In the genomic region with DNA sequence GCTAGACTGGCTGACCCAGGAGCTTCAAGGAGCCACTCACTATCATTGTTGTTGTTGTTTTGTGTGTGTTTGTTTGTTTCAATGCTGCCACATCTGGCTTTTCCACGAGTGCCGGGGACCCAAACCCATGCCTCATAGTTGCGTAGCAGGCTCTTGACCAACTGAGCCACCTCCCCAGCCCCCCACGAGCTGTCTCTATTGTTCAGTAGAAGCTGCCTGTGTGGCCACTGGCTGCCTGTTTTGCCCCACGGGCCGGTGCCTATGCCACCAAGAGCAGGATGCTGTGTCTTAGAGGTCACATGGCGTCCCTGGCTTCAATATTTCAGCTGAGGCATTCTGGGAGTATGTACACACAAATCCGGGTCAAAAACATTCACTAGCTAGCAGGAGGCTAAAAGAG, we compare ENCODE assay signal across 7 mouse cellular contexts.
A peak's percentile ranks its signal among the peaks of the same experiment; 100 is the strongest.
DNase-seq lines count a peak whose midpoint lies in the region; ATAC-seq and TF ChIP-seq lines count a peak whose summit lies in the region.

No protein-coding gene starts in this region.

- TF ChIP-seq EP300 in lung, postnatal 0 days (IDR thresholded peaks at IDR 0.05), result no peak

- TF ChIP-seq CTCF in lung, postnatal 0 days (IDR thresholded peaks at IDR 0.05), result no peak

- ATAC-seq in lung, postnatal 0 days, result peak; percentile 46
- no peak for ATAC-seq in stomach, embryonic 16.5 days (ENCODE audit: insufficient read depth, low FRiP score)
- ATAC-seq in erythroblast, adult 5-6 weeks (replicated peaks; ENCODE audit: low FRiP score, poor library complexity, severe bottlenecking), result no peak

- H3K4me3 ChIP-seq in hindbrain, embryonic 10.5 days, result no peak overlapping the region
- H3K4me3 ChIP-seq in lung, postnatal 0 days (ENCODE audit: low read depth, low read length), result no peak overlapping the region
- H3K4me3 ChIP-seq in stomach, embryonic 16.5 days (replicated peaks; ENCODE audit: low read length), result no peak overlapping the region

- H3K9ac ChIP-seq in lung, postnatal 0 days (replicated peaks; ENCODE audit: low read depth), result no peak overlapping the region
- peak overlapping the region; percentile 66; the same call in 1 of the 2 replicates for H3K9ac ChIP-seq in stomach, embryonic 16.5 days (ENCODE audit: low read length)

- peak overlapping the region; percentile 25 for H3K4me2 ChIP-seq in lung, postnatal 0 days (replicated peaks; ENCODE audit: low read depth, low read length)
- peak overlapping the region; percentile 11; the same call in 1 of the 2 replicates for H3K4me2 ChIP-seq in stomach, embryonic 16.5 days (ENCODE audit: low read depth, low read length)

- DNase-seq in adipocyte (ENCODE audit: low spot score), result peak; percentile 85
- peak; percentile 47 for DNase-seq in embryo, embryonic 9.5 days (ENCODE audit: extremely low spot score)
- DNase-seq in hindbrain, embryonic 10.5 days (ENCODE audit: low spot score), result peak; percentile 53
- DNase-seq in lung, postnatal 0 days (ENCODE audit: low spot score), result no peak
- DNase-seq in layer of hippocampus, adult 9-10 months (ENCODE audit: low spot score), result no peak

- 26% methylated on average over 8 of the region's 8 CpGs for WGBS in hindbrain, embryonic 10.5 days
- WGBS in lung, postnatal 0 days, result 23% methylated on average over 8 of the region's 8 CpGs
- 52% methylated on average over 8 of the region's 8 CpGs for WGBS in stomach, embryonic 16.5 days

- H3K27me3 ChIP-seq in hindbrain, embryonic 10.5 days (ENCODE audit: insufficient read depth, poor library complexity, severe bottlenecking), result 0 out of 2 replicates have a peak, but pooled peaks cover 6% of the 10 kb centered on the region
- H3K27me3 ChIP-seq in lung, postnatal 0 days (replicated peaks; ENCODE audit: insufficient read depth, low read length), result no peaks in the 10 kb centered on the region
- no peaks in the 10 kb centered on the region for H3K27me3 ChIP-seq in stomach, embryonic 16.5 days (ENCODE audit: control insufficient read depth, insufficient read depth, low read length)

- H3K9me3 ChIP-seq in hindbrain, embryonic 10.5 days, result no peaks in the 10 kb centered on the region
- H3K9me3 ChIP-seq in lung, postnatal 0 days (ENCODE audit: low read length), result no peaks in the 10 kb centered on the region
- H3K9me3 ChIP-seq in stomach, embryonic 16.5 days (replicated peaks; ENCODE audit: control insufficient read depth, low read length), result no peaks in the 10 kb centered on the region

- peaks cover 67% of the 10 kb centered on the region for H3K4me1 ChIP-seq in hindbrain, embryonic 10.5 days (replicated peaks)
- H3K4me1 ChIP-seq in lung, postnatal 0 days (ENCODE audit: insufficient read depth, low read depth, low read length), result peaks cover 17% of the 10 kb centered on the region
- H3K4me1 ChIP-seq in stomach, embryonic 16.5 days (ENCODE audit: control insufficient read depth, insufficient read depth, low read length), result peaks cover 29% of the 10 kb centered on the region

- no peaks in the 10 kb centered on the region for H3K36me3 ChIP-seq in hindbrain, embryonic 10.5 days
- no peaks in the 10 kb centered on the region for H3K36me3 ChIP-seq in lung, postnatal 0 days (ENCODE audit: insufficient read depth, low read length)
- H3K36me3 ChIP-seq in stomach, embryonic 16.5 days (ENCODE audit: control insufficient read depth, insufficient read depth, low read length), result no peaks in the 10 kb centered on the region

- H3K27ac ChIP-seq in hindbrain, embryonic 10.5 days, result peak overlapping the region; percentile 94
- peak overlapping the region; percentile 93 for H3K27ac ChIP-seq in lung, postnatal 0 days (ENCODE audit: low read length)
- peak overlapping the region; percentile 95 for H3K27ac ChIP-seq in stomach, embryonic 16.5 days (ENCODE audit: low read length)

Comparison
In these comparisons a context has a peak if more than half of its experiments do, and no peak if none do; other contexts are left out.
1. DNase-seq: peak in adipocyte (single experiment), embryo, embryonic 9.5 days (single experiment) and hindbrain, embryonic 10.5 days (single experiment); none in lung, postnatal 0 days (single experiment) and layer of hippocampus, adult 9-10 months (single experiment).
2. Peak in every context shown above with its lines, with median percentiles within 50 percentile points of each other: H3K27ac ChIP-seq.